Mouse (Mus musculus) liver, adult 2 months (tissue): ENCODE data around the gene Mrps16. TPM values are rescaled to one million over a fixed set of nuclear protein-coding genes. Genes with fewer than 3 reads are reported as not detected.
A peak's percentile ranks its signal among the peaks of the same experiment; 100 is the strongest.

Experiments
- DNase-seq: peaks from one replicate; pipeline ENCODE4 v3.0.0-alpha.2; 2011; ENCODE audit warnings: low read depth, low spot score; ENCODE audit errors: extremely low read depth
- H3K27ac ChIP-seq: fragments of 200-500 bp; replicated peaks from 2 replicates; pipeline ENCODE4 v1.5.1; 2012; ENCODE audit warnings: low read depth, mild to moderate bottlenecking, control low read depth, inconsistent platforms, low read length; ENCODE audit not compliant: insufficient read depth
- H3K27me3 ChIP-seq: fragments of 200-500 bp; 2 replicates; pipeline ENCODE4 v1.6.1; 2012; ENCODE audit warnings: mild to moderate bottlenecking, moderate library complexity, low read length, inconsistent platforms; ENCODE audit not compliant: control insufficient read depth, insufficient read depth
- H3K36me3 ChIP-seq: fragments of 200-500 bp; 2 replicates; pipeline ENCODE4 v1.6.1; 2012; ENCODE audit warnings: low read length, inconsistent platforms; ENCODE audit not compliant: control insufficient read depth, insufficient read depth
- H3K4me1 ChIP-seq: fragments of 200-500 bp; 2 replicates; pipeline ENCODE4 v1.6.1; 2011; ENCODE audit warnings: low read length; ENCODE audit not compliant: control insufficient read depth, insufficient read depth
- H3K4me3 ChIP-seq: fragments of 200-500 bp; 2 replicates; pipeline ENCODE4 v1.5.1; 2011; ENCODE audit warnings: low read depth, mild to moderate bottlenecking, control low read depth, low read length, moderate library complexity; ENCODE audit not compliant: insufficient read depth
- H3K79me2 ChIP-seq: fragments of 200-500 bp; 2 replicates; pipeline ENCODE4 v1.6.1; 2012; ENCODE audit warnings: inconsistent platforms, mild to moderate bottlenecking, low read length, moderate library complexity; ENCODE audit not compliant: control insufficient read depth, insufficient read depth
- H3K9ac ChIP-seq: fragments of 200-500 bp; 2 replicates; pipeline ENCODE4 v1.6.1; 2012; ENCODE audit warnings: low read depth, mild to moderate bottlenecking, control low read depth, inconsistent platforms, low read length
- CTCF ChIP-seq: fragments of 200-500 bp; IDR thresholded peaks from 2 replicates; pipeline ENCODE4 v1.5.1; 2011; ENCODE audit warnings: low read depth, low read length, control low read depth
- POLR2A ChIP-seq: fragments of 200-500 bp; IDR thresholded peaks from 2 replicates; pipeline ENCODE4 v1.6.1; 2011; ENCODE audit warnings: low read length, control low read depth; ENCODE audit not compliant: insufficient read depth; ENCODE audit errors: extremely low read depth
- WGBS: fragments of 180-500 bp; shearing (Covaris S2); methylation state at CpG from one replicate; pipeline ENCODE4 v1.1.7; 2018; 5-methylcytosine and 5-hydroxymethylcytosine counted together
- polyA plus RNA-seq: library from polyadenylated mRNA; depleted of rRNA; stranded (reverse); fragments of >200 nt; gene quantifications from 2 replicates; pipeline ENCODE4 v1.2.3, GENCODE M21; 2012
- total RNA-seq: library from RNA; depleted of rRNA; stranded (reverse); fragments of >200 nt; gene quantifications from 2 replicates; pipeline ENCODE4 v1.2.3, GENCODE M21; 2014

The Mrps16 gene
- total and polyA plus RNA-seq, 2 experiments, result 24.9 to 29.2 TPM

- no peaks in the 10 kb centered on the region for H3K79me2 ChIP-seq
- 32% methylated on average over 1 of the region's 1 CpGs for WGBS
Measured at GRCm38 (mm10) chr14:20428593-20428992, 35.2 kb upstream of the Mrps16 start.

GRCm38 (mm10) chr14:20423046-20423445, 29.6 kb upstream of the Mrps16 start:
- TF ChIP-seq CTCF (no peak), POLR2A (no peak)
- 94% methylated on average over 6 of the region's 6 CpGs for WGBS
- H3K27ac ChIP-seq, result no peak overlapping the region
- H3K9ac ChIP-seq, result no peak overlapping the region
- DNase-seq, result no peak
- H3K4me1 ChIP-seq, result no peaks in the 10 kb centered on the region
- H3K79me2 ChIP-seq, result no peaks in the 10 kb centered on the region
- no peaks in the 10 kb centered on the region for H3K27me3 ChIP-seq
- no peak overlapping the region for H3K4me3 ChIP-seq
- no peaks in the 10 kb centered on the region for H3K36me3 ChIP-seq

More at GRCm38 (mm10) chr14:20428593-20428992, 35.2 kb upstream of the Mrps16 start:
- Histone ChIP-seq H3K4me1 (no peaks in the 10 kb centered on the region), H3K4me3 (no peak overlapping the region), H3K9ac (no peak overlapping the region), H3K27me3 (no peaks in the 10 kb centered on the region), H3K27ac (no peak overlapping the region), H3K36me3 (no peaks in the 10 kb centered on the region)
- DNase-seq, result no peak
- TF ChIP-seq CTCF (no peak), POLR2A (no peak)

- DNase-seq, result no peak
- 73% methylated on average over 7 of the region's 7 CpGs for WGBS
- Histone ChIP-seq H3K4me3 (no peak overlapping the region), H3K9ac (no peak overlapping the region), H3K36me3 (no peaks in the 10 kb centered on the region), H3K4me1 (no peaks in the 10 kb centered on the region), H3K79me2 (no peaks in the 10 kb centered on the region), H3K27me3 (no peaks in the 10 kb centered on the region), H3K27ac (no peak overlapping the region)
- TF ChIP-seq CTCF (no peak), POLR2A (no peak)
Measured at GRCm38 (mm10) chr14:20422257-20422656, 28.8 kb upstream of the Mrps16 start.

- no peak for TF ChIP-seq POLR2A
- TF ChIP-seq CTCF, result peak; percentile 79
- Histone ChIP-seq H3K27me3 (no peaks in the 10 kb centered on the region), H3K79me2 (no peaks in the 10 kb centered on the region), H3K4me1 (no peaks in the 10 kb centered on the region), H3K36me3 (no peaks in the 10 kb centered on the region), H3K27ac (no peak overlapping the region), H3K4me3 (no peak overlapping the region), H3K9ac (no peak overlapping the region)
- 53% methylated on average over 1 of the region's 1 CpGs for WGBS
- peak; percentile 39 for DNase-seq
Measured at GRCm38 (mm10) chr14:20400071-20400470, 6.6 kb upstream of the Mrps16 start.

- Histone ChIP-seq H3K27me3 (no peaks in the 10 kb centered on the region), H3K9ac (no peak overlapping the region), H3K27ac (no peak overlapping the region), H3K36me3 (no peaks in the 10 kb centered on the region), H3K4me1 (peaks cover 2% of the 10 kb centered on the region; the same call in 1 of the 2 replicates), H3K4me3 (no peak overlapping the region), H3K79me2 (no peaks in the 10 kb centered on the region)
- 40% methylated on average over 4 of the region's 4 CpGs for WGBS
- DNase-seq, result no peak
- TF ChIP-seq CTCF (peak; percentile 29; the same call in 1 of the 2 replicates), POLR2A (no peak)
Measured at GRCm38 (mm10) chr14:20398864-20399263, 5.4 kb upstream of the Mrps16 start.

- H3K27ac ChIP-seq, result no peak overlapping the region
- no peak overlapping the region for H3K4me3 ChIP-seq
- peaks cover 4% of the 10 kb centered on the region; the same call in 1 of the 2 replicates for H3K4me1 ChIP-seq
- H3K27me3 ChIP-seq, result no peaks in the 10 kb centered on the region
- TF ChIP-seq POLR2A (no peak), CTCF (no peak)
- WGBS, result 90% methylated on average over 9 of the region's 9 CpGs
- DNase-seq, result no peak
- H3K9ac ChIP-seq, result no peak overlapping the region
- no peaks in the 10 kb centered on the region for H3K36me3 ChIP-seq
- no peaks in the 10 kb centered on the region for H3K79me2 ChIP-seq
Measured at GRCm38 (mm10) chr14:20397220-20397619, 3.8 kb upstream of the Mrps16 start.
